Mouse (Mus musculus): Measurements from ENCODE around the gene Kcnh2. TPM values are rescaled to one million over a fixed set of nuclear protein-coding genes. Genes with fewer than 3 reads are reported as not detected.
A peak's percentile ranks its signal among the peaks of the same experiment; 100 is the strongest.

Kcnh2 gene
- total and polyA plus RNA-seq, 3 experiments: 1.8 to 6.8 TPM; not detected in 1

GRCm38 (mm10) chr5:24303199-24303598 is 48.2 kb downstream of the Kcnh2 start:
- no peak overlapping the region for H3K27ac ChIP-seq (ENCODE audit: control insufficient read depth, low read depth, low read length)
- DNase-seq (ENCODE audit: low read depth, low spot score): no peak
- H3K36me3 ChIP-seq (ENCODE audit: control insufficient read depth in 1 of 2, insufficient read depth in 2 of 2, low read length in 2 of 2): no peaks in the 10 kb centered on the region
- no peaks in the 10 kb centered on the region for H3K9me3 ChIP-seq (replicated peaks; ENCODE audit: insufficient read depth, low read length)
- TF ChIP-seq JUND (IDR thresholded peaks at IDR 0.05; ENCODE audit: low read depth, low read length): no peak
- TF ChIP-seq ELF1 (IDR thresholded peaks at IDR 0.05; ENCODE audit: low read depth, low read length): no peak
- TF ChIP-seq CTCF (IDR thresholded peaks at IDR 0.05 in 2 of 3, conservative IDR thresholded peaks at IDR 0.05 in 1 of 3; ENCODE audit: control insufficient read depth in 1 of 3, insufficient read depth in 1 of 3, low read depth in 2 of 3, low read length in 3 of 3, poor library complexity in 1 of 3, severe bottlenecking in 1 of 3): peak; percentile 23 to 50 (median 42)
- no peak for TF ChIP-seq TCF12 (IDR thresholded peaks at IDR 0.05; ENCODE audit: low read depth, low read length)
- H3K9ac ChIP-seq (ENCODE audit: control insufficient read depth, low read depth, low read length, poor library complexity, severe bottlenecking): no peak overlapping the region
- no peak overlapping the region for H3K4me3 ChIP-seq (ENCODE audit: control insufficient read depth in 1 of 2, insufficient read depth in 1 of 2, low read depth in 2 of 2, low read length in 2 of 2)
- peaks cover 4 to 6% of the 10 kb centered on the region in 2 experiments; a peak in 1 of 4 replicates for H3K27me3 ChIP-seq (ENCODE audit: control insufficient read depth in 1 of 2, insufficient read depth in 2 of 2, low read length in 2 of 2)
- no peaks in the 10 kb centered on the region for H3K4me1 ChIP-seq (ENCODE audit: control insufficient read depth in 1 of 2, insufficient read depth in 2 of 2, low read length in 2 of 2)
- no peaks in the 10 kb centered on the region for H3K79me2 ChIP-seq (ENCODE audit: control insufficient read depth, insufficient read depth, low read length, poor library complexity)

- DNase-seq (ENCODE audit: low read depth, low spot score): no peak
- TF ChIP-seq MYC (IDR thresholded peaks at IDR 0.05; ENCODE audit: low read depth, low read length) (no peak), BHLHE40 (IDR thresholded peaks at IDR 0.05; ENCODE audit: borderline replicate concordance, low read depth, low read length) (no peak), CHD2 (IDR thresholded peaks at IDR 0.05; ENCODE audit: low read length) (no peak), ZC3H11A (IDR thresholded peaks at IDR 0.05; ENCODE audit: low read depth, low read length) (no peak), CHD1 (IDR thresholded peaks at IDR 0.05; ENCODE audit: low read depth, low read length) (no peak), GATA1 (IDR thresholded peaks at IDR 0.05; ENCODE audit: low read depth, low read length) (no peak)
- H3K79me2 ChIP-seq (ENCODE audit: control insufficient read depth, insufficient read depth, low read length, poor library complexity): no peaks in the 10 kb centered on the region
- no peak overlapping the region for H3K9ac ChIP-seq (ENCODE audit: control insufficient read depth, low read depth, low read length, poor library complexity, severe bottlenecking)
- H3K4me3 ChIP-seq (ENCODE audit: control insufficient read depth in 1 of 2, insufficient read depth in 1 of 2, low read depth in 2 of 2, low read length in 2 of 2): no peak overlapping the region
- no peaks in the 10 kb centered on the region for H3K9me3 ChIP-seq (replicated peaks; ENCODE audit: insufficient read depth, low read length)
- H3K36me3 ChIP-seq (ENCODE audit: control insufficient read depth in 1 of 2, insufficient read depth in 2 of 2, low read length in 2 of 2): no peaks in the 10 kb centered on the region
- H3K27ac ChIP-seq (ENCODE audit: control insufficient read depth, low read depth, low read length): no peak overlapping the region
- H3K27me3 ChIP-seq (ENCODE audit: control insufficient read depth in 1 of 2, insufficient read depth in 2 of 2, low read length in 2 of 2): peaks cover 8 to 10% of the 10 kb centered on the region in 2 experiments; a peak in 3 of 4 replicates
- H3K4me1 ChIP-seq (ENCODE audit: control insufficient read depth in 1 of 2, insufficient read depth in 2 of 2, low read length in 2 of 2): no peaks in the 10 kb centered on the region
Observed at GRCm38 (mm10) chr5:24299845-24300589, 51.4 kb downstream of the Kcnh2 start.

GRCm38 (mm10) chr5:24291954-24292353 is 59.5 kb downstream of the Kcnh2 start:
- Histone ChIP-seq H3K9ac (ENCODE audit: control insufficient read depth, low read depth, low read length, poor library complexity, severe bottlenecking) (no peak overlapping the region), H3K4me3 (ENCODE audit: control insufficient read depth in 1 of 2, insufficient read depth in 1 of 2, low read depth in 2 of 2, low read length in 2 of 2) (no peak overlapping the region), H3K9me3 (replicated peaks; ENCODE audit: insufficient read depth, low read length) (no peaks in the 10 kb centered on the region), H3K27me3 (ENCODE audit: control insufficient read depth in 1 of 2, insufficient read depth in 2 of 2, low read length in 2 of 2) (peaks cover 4 to 10% of the 10 kb centered on the region in 2 experiments; a peak in 3 of 4 replicates), H3K4me1 (ENCODE audit: control insufficient read depth in 1 of 2, insufficient read depth in 2 of 2, low read length in 2 of 2) (no peaks in the 10 kb centered on the region), H3K27ac (ENCODE audit: control insufficient read depth, low read depth, low read length) (no peak overlapping the region), H3K79me2 (ENCODE audit: control insufficient read depth, insufficient read depth, low read length, poor library complexity) (no peaks in the 10 kb centered on the region), H3K36me3 (ENCODE audit: control insufficient read depth in 1 of 2, insufficient read depth in 2 of 2, low read length in 2 of 2) (no peaks in the 10 kb centered on the region)
- DNase-seq (ENCODE audit: low read depth, low spot score): no peak
- TF ChIP-seq EP300 (IDR thresholded peaks at IDR 0.05; ENCODE audit: low read depth in 1 of 2, low read length in 2 of 2): no peak
- no peak for TF ChIP-seq ZNF384 (IDR thresholded peaks at IDR 0.05; ENCODE audit: low read depth, low read length)
- no peak for TF ChIP-seq MYC (IDR thresholded peaks at IDR 0.05; ENCODE audit: low read depth, low read length)
- TF ChIP-seq MAFK (IDR thresholded peaks at IDR 0.05; ENCODE audit: borderline replicate concordance, low read depth, low read length): no peak
- no peak for TF ChIP-seq JUND (IDR thresholded peaks at IDR 0.05; ENCODE audit: low read depth, low read length)
- no peak for TF ChIP-seq GATA1 (IDR thresholded peaks at IDR 0.05; ENCODE audit: low read depth, low read length)
- no peak for TF ChIP-seq MYB (IDR thresholded peaks at IDR 0.05; ENCODE audit: low read depth, low read length)
